Mouse (Mus musculus) layer of hippocampus, postnatal 14 days (tissue): ENCODE data around the gene Slc35c1. TPM values are rescaled to one million over a fixed set of nuclear protein-coding genes. Genes with fewer than 3 reads are reported as not detected.

Experiments
- DNase-seq, 2 experiments: peaks; one replicate each; pipeline ENCODE4 v3.0.0; 2021 to 2022; ENCODE audit warnings: low spot score in 2 of 2, mixed read lengths in 1 of 2
- long read RNA-seq, 2 experiments: library from polyadenylated mRNA; stranded (forward); transcript quantifications; one replicate each; pipeline ENCODE4 v2.0.0; 2021
- total RNA-seq, 2 experiments: library from RNA; stranded (reverse); gene quantifications; 2 replicates each; pipeline ENCODE4 v1.2.3; 2021

The Slc35c1 gene
- 10 to 100 TPM; 16.7 to 18.8 TPM for total RNA-seq
- long read RNA-seq, experiment 1, transcript Slc35c1-201 (2 exons, 3,139 nt): major isoform, 9 of 9 reads
- long read RNA-seq, experiment 1, partial matches to known transcripts: 0 of 9 reads
- long read RNA-seq, experiment 1, other reads (novel, unspliced or antisense): 0 of 9 reads
- long read RNA-seq, experiment 2, transcript Slc35c1-201 (2 exons, 3,139 nt): major isoform, 9 of 15 reads
- long read RNA-seq, experiment 2, partial matches to known transcripts: 0 of 15 reads
- long read RNA-seq, experiment 2, other reads (novel, unspliced or antisense): 5 of 15 reads

- no peak for DNase-seq
These were observed at the start of gene Slc35c1 for GRCm38 (mm10) chr2:92459921-92460707. Gene Slc35c1, minus strand, starts transcription at chr2:92460538.

- no peak for DNase-seq
These were observed 45.0 kb upstream of the Slc35c1 start for GRCm38 (mm10) chr2:92505291-92505690.

- DNase-seq: no peak
These were observed 43.1 kb upstream of the Slc35c1 start for GRCm38 (mm10) chr2:92503421-92503820.

- DNase-seq: peak; percentile 32 to 53
These were observed 39.5 kb upstream of the Slc35c1 start for GRCm38 (mm10) chr2:92499701-92500322.

GRCm38 (mm10) chr2:92497112-92497511 is 36.8 kb upstream of the Slc35c1 start:
- DNase-seq: no peak

- DNase-seq: no peak
These were observed 36.3 kb upstream of the Slc35c1 start for GRCm38 (mm10) chr2:92496681-92497080.

- no peak for DNase-seq
These were observed 34.6 kb upstream of the Slc35c1 start for GRCm38 (mm10) chr2:92494956-92495355.

GRCm38 (mm10) chr2:92494423-92494822 is 34.1 kb upstream of the Slc35c1 start:
- DNase-seq: no peak

- DNase-seq: no peak
These were observed 33.5 kb upstream of the Slc35c1 start for GRCm38 (mm10) chr2:92493656-92494390.

GRCm38 (mm10) chr2:92491950-92492501 is 31.7 kb upstream of the Slc35c1 start:
- DNase-seq: peak; percentile 31 to 58

- no peak for DNase-seq
These were observed 30.2 kb upstream of the Slc35c1 start for GRCm38 (mm10) chr2:92490541-92490940.

- no peak for DNase-seq
These were observed 27.5 kb upstream of the Slc35c1 start for GRCm38 (mm10) chr2:92487791-92488190.

- DNase-seq: no peak
These were observed 26.6 kb upstream of the Slc35c1 start for GRCm38 (mm10) chr2:92486911-92487310.

GRCm38 (mm10) chr2:92486403-92486802 is 26.1 kb upstream of the Slc35c1 start:
- DNase-seq: peak; percentile 84 to 89

GRCm38 (mm10) chr2:92485640-92486295 is 25.4 kb upstream of the Slc35c1 start:
- peak; percentile 76 to 79 for DNase-seq

- DNase-seq: no peak
These were observed 24.1 kb upstream of the Slc35c1 start for GRCm38 (mm10) chr2:92484256-92485025.

GRCm38 (mm10) chr2:92483505-92483904 is 23.2 kb upstream of the Slc35c1 start:
- no peak for DNase-seq

GRCm38 (mm10) chr2:92482551-92482950 is 22.2 kb upstream of the Slc35c1 start:
- no peak for DNase-seq

GRCm38 (mm10) chr2:92478313-92478688 is 18.0 kb upstream of the Slc35c1 start:
- DNase-seq: no peak
